Mouse (Mus musculus) liver, postnatal 0 days (tissue): Measurements from ENCODE around the gene 9530053A07Rik.

ENCODE experiments used
- CTCF ChIP-seq: sonication (generic); IDR thresholded peaks from 2 replicates; pipeline ENCODE4 v1.5.1; 2016; ENCODE audit warnings: antibody characterized with exemption, low read depth
- EP300 ChIP-seq: IDR thresholded peaks from 2 replicates; pipeline ENCODE4 v1.6.1; 2016; ENCODE audit warnings: antibody characterized with exemption, low read depth, mild to moderate bottlenecking

- TF ChIP-seq EP300: no peak
- TF ChIP-seq CTCF: no peak
Measured at GRCm38 (mm10) chr7:28196528-28196927, 67.3 kb downstream of the 9530053A07Rik start.
